Mouse (Mus musculus) macrophage (primary cell): Measurements from ENCODE around the gene Dusp27. TPM values are rescaled to one million over a fixed set of nuclear protein-coding genes. Genes with fewer than 3 reads are reported as not detected.
"Not testable (repeated sequence)": the region's sequence is repeated elsewhere in the genome, so short reads cannot be mapped to it uniquely, and the experiment has no call there.

Experiments
- H3K27ac ChIP-seq: fragments of 350-480 bp; formaldehyde crosslinking; 2 replicates; pipeline ENCODE4 v1.9.0; 2021
- H3K36me3 ChIP-seq: fragments of 350-480 bp; formaldehyde crosslinking; 2 replicates; pipeline ENCODE4 v1.9.0; 2021; ENCODE audit errors: inconsistent target
- H3K4me3 ChIP-seq: fragments of 350-480 bp; formaldehyde crosslinking; 2 replicates; pipeline ENCODE4 v1.9.0; 2021; ENCODE audit errors: inconsistent target
- H3K79me2 ChIP-seq: fragments of 350-480 bp; formaldehyde crosslinking; 2 replicates; pipeline ENCODE4 v1.9.0; 2021; ENCODE audit errors: inconsistent target
- whole genome bisulfite sequencing: methylation state at CpG from one replicate; pipeline ENCODE4 v1.1.7; 2026; ENCODE audit warnings: inconsistent platforms; ENCODE audit not compliant: missing documents; 5-methylcytosine and 5-hydroxymethylcytosine counted together
- polyA plus RNA-seq: library from polyadenylated mRNA; stranded (reverse); fragments of 250-400 nt; gene quantifications from 3 replicates; pipeline ENCODE4 v1.2.4, GENCODE M21; 2018; ENCODE audit warnings: inconsistent platforms

Gene Dusp27
- polyA plus RNA-seq, 1 experiment from 2014 or later: 0.03 TPM

DNA sequence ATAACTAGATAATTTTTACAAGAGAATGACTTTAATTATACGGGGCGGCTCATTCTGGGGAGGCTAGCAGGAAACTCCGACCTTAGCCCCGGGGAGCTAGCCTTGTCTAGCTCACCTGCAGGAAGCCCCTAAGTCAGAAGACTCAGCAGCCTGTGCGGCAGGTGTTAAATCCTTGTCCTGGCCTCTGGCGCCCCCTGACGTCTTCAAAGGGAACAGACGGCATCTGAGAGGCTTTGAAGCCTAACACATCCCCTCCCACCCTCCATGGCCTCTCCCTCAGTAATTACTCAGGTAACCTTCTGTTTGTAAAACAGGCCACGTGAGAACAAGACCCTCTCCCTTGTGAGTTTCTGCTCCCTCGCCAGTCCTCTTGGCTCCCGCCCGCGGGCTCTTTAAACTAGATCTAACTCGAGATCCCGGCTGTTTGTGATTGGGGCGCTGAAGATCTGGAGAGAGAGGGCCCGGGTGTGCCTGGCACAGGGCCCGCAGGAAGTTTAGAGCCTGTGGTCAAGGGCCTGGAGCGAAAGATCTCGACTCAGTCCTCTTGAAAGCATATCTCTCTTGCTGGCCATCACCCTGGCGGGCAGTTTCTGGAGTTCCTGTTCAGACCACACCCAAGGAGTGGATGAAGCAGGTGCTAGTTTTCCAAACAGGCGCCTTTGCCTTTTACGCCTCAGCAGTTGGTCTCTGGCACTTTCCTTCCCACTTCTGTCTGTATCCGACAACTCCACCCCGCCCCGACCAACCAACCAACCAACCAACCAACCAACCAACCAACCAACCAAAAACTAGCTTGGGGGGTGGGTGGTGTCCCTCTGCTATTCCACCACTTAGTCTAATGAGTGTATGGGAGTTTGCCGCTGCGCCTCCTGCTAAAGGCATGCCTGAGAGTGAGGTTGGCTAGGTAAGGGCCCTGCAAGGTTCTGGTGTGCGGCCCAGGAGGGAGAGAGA, 26.7 kb upstream of the Dusp27 start:
- 13% methylated on average over 28 of the region's 29 CpGs for WGBS
- no peaks in the 10 kb centered on the region for H3K79me2 ChIP-seq
- H3K36me3 ChIP-seq: no peaks in the 10 kb centered on the region
- H3K4me3 ChIP-seq: no peak overlapping the region
- H3K27ac ChIP-seq: no peak overlapping the region

- no peak overlapping the region for H3K4me3 ChIP-seq
- no peaks in the 10 kb centered on the region for H3K79me2 ChIP-seq
- H3K36me3 ChIP-seq: no peaks in the 10 kb centered on the region
- 13% methylated on average over 18 of the region's 18 CpGs for WGBS
- H3K27ac ChIP-seq: no peak overlapping the region
Observed at GRCm38 (mm10) chr1:166153351-166154120, 25.8 kb upstream of the Dusp27 start.

DNA sequence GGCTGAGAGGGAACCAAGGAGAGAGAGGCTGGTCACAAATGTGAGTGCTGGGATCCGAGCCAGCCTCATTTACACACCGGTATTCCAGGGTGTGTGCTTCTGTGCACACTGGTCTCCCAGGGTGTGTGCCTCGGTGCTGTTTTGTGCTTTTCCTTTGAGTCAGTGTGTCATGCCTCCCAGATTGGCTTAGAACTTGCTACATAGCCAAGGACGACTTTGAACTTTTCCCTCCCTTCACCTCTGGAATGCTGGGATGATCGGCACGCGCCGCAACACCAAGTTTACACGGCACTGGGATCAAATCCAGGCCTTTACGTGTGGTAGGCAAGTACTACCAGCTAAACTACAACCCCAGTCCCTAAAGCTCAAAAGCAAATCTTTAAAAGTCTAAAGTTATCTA, 24.3 kb upstream of the Dusp27 start:
- Histone ChIP-seq H3K36me3 (no peaks in the 10 kb centered on the region), H3K79me2 (no peaks in the 10 kb centered on the region), H3K4me3 (no peak overlapping the region), H3K27ac (no peak overlapping the region)
- WGBS: 94% methylated on average over 10 of the region's 10 CpGs

- no peak overlapping the region for H3K4me3 ChIP-seq
- no peaks in the 10 kb centered on the region for H3K79me2 ChIP-seq
- no peaks in the 10 kb centered on the region for H3K36me3 ChIP-seq
- H3K27ac ChIP-seq: no peak overlapping the region
- 78% methylated on average over 11 of the region's 11 CpGs for WGBS
Observed at GRCm38 (mm10) chr1:166151341-166151740, 23.6 kb upstream of the Dusp27 start.

- Histone ChIP-seq H3K4me3 (no peak overlapping the region), H3K27ac (no peak overlapping the region), H3K36me3 (no peaks in the 10 kb centered on the region), H3K79me2 (no peaks in the 10 kb centered on the region)
- WGBS: 72% methylated on average over 7 of the region's 7 CpGs
Observed at GRCm38 (mm10) chr1:166150035-166150434, 22.3 kb upstream of the Dusp27 start.

- H3K4me3 ChIP-seq: no peak overlapping the region
- H3K27ac ChIP-seq: no peak overlapping the region
- H3K36me3 ChIP-seq: no peaks in the 10 kb centered on the region
- 38% methylated on average over 4 of the region's 4 CpGs for WGBS
- no peaks in the 10 kb centered on the region for H3K79me2 ChIP-seq
Observed at GRCm38 (mm10) chr1:166149441-166149840, 21.7 kb upstream of the Dusp27 start.

DNA sequence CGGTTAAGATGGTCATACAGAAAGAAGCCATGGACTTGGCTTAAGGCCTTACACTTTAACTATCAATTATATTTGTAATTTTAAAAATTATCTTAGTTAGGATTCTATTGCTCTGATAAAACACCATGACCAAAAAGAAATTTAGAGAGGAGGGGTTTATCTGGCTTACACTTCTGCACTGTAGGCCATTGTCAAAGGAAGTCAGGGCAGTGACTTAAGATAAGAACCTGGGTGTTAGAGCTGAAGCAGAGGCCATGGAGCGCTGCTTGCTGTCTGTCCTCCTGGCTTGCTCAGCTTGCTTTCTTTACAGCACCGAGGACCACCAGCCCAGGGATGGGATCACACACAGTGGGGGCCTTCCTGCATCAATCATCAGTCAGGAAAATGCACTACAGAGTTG, 19.9 kb upstream of the Dusp27 start:
- Histone ChIP-seq H3K4me3 (no peak overlapping the region), H3K36me3 (no peaks in the 10 kb centered on the region), H3K79me2 (no peaks in the 10 kb centered on the region), H3K27ac (no peak overlapping the region)
- WGBS: 90% methylated on average over 3 of the region's 3 CpGs

GRCm38 (mm10) chr1:166146626-166147025, 18.9 kb upstream of the Dusp27 start:
- no peak overlapping the region for H3K4me3 ChIP-seq
- H3K79me2 ChIP-seq: no peaks in the 10 kb centered on the region
- 72% methylated on average over 11 of the region's 11 CpGs for WGBS

GRCm38 (mm10) chr1:166142369-166142768, 14.6 kb upstream of the Dusp27 start:
- WGBS: 90% methylated on average over 6 of the region's 6 CpGs
- no peak overlapping the region for H3K27ac ChIP-seq
- no peaks in the 10 kb centered on the region for H3K36me3 ChIP-seq
- H3K79me2 ChIP-seq: no peaks in the 10 kb centered on the region
- H3K4me3 ChIP-seq: no peak overlapping the region

More at GRCm38 (mm10) chr1:166146626-166147025, 18.9 kb upstream of the Dusp27 start:
- Histone ChIP-seq H3K27ac (no peak overlapping the region), H3K36me3 (no peaks in the 10 kb centered on the region)

- H3K27ac ChIP-seq, H3K4me3 ChIP-seq, H3K36me3 ChIP-seq, H3K79me2 ChIP-seq: not testable (repeated sequence)
- 92% methylated on average over 5 of the region's 9 CpGs for WGBS
Observed at GRCm38 (mm10) chr1:166141868-166142267, 14.1 kb upstream of the Dusp27 start.

GRCm38 (mm10) chr1:166139620-166140184, 12.0 kb upstream of the Dusp27 start:
- Histone ChIP-seq H3K27ac (no peak overlapping the region), H3K36me3 (no peaks in the 10 kb centered on the region), H3K79me2 (no peaks in the 10 kb centered on the region), H3K4me3 (no peak overlapping the region)
- WGBS: 90% methylated on average over 4 of the region's 4 CpGs

DNA sequence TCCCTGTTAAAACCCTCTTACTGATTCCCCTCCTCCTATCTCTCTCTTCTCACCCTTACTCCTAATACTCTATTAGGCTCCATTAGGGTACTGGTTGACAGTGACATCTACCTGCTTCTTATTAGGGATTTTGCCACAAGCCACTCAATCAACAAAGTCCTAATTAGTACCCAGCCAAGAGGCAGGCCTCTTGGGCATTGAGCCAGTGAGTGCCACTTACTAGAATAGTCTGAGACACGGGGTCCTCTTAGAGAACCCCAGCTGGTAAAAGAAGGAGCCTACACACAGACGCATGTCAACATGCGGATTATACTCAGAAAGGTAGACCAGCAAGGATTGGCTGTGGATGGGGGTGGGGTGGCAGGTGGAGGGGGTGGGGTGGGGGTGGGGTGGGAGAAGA, 11.4 kb upstream of the Dusp27 start:
- no peak overlapping the region for H3K27ac ChIP-seq
- WGBS: 86% methylated on average over 3 of the region's 3 CpGs
- H3K36me3 ChIP-seq: no peaks in the 10 kb centered on the region
- H3K4me3 ChIP-seq: no peak overlapping the region
- no peaks in the 10 kb centered on the region for H3K79me2 ChIP-seq

DNA sequence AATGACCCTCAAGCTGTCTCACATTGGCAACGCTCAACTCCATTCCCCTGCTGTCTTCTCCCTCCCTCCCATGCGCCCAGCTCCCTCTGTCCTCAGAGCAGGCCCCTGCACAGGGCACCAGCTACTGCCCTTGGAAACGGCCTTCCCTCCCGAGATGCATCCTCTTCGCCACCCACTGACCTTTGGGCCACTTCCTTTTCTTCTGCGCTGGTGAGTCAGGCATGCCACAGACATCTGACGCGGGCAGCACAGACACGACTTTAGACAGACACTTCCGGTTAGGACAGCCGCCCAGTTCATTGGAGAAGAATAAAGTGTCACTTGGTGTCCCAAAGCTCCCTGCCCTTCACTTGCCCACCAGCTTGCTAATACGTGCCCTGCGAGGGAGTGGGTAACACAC, 10.4 kb upstream of the Dusp27 start:
- no peaks in the 10 kb centered on the region for H3K79me2 ChIP-seq
- WGBS: 11% methylated on average over 13 of the region's 13 CpGs
- H3K4me3 ChIP-seq: no peak overlapping the region; the same call in 1 of the 2 replicates
- no peaks in the 10 kb centered on the region for H3K36me3 ChIP-seq
- H3K27ac ChIP-seq: peak overlapping the region; percentile 86

- Histone ChIP-seq H3K79me2 (no peaks in the 10 kb centered on the region), H3K27ac (peak overlapping the region; percentile 86), H3K36me3 (no peaks in the 10 kb centered on the region), H3K4me3 (no peak overlapping the region; the same call in 1 of the 2 replicates)
- 59% methylated on average over 7 of the region's 7 CpGs for WGBS
Observed at GRCm38 (mm10) chr1:166137244-166137938, 9.7 kb upstream of the Dusp27 start.
